Mouse (Mus musculus): Measurements from ENCODE around the gene Glce. TPM values are rescaled to one million over a fixed set of nuclear protein-coding genes. Genes with fewer than 3 reads are reported as not detected.

Gene Glce
- polyA plus RNA-seq, 1 experiment from 2014 or later: 21.9 TPM

DNA sequence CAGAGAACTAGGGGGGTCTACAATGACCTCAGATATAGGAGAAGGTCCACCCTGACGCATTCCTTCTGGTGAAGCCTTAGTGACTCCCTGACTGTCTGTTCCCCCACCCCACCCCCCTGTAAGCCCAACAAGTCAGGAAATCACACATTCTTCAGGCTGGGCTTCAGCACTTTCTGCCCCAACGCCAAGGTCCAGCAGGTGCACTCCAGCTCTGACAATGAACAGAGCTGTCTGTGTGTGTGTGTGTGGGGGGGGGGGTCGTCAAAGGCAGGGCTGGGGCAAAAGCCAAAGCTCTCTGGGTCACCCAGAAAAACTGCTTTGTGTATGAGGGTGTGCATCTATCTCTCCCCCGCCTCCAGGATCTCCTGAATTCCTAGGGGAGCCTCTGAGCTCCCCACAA is 98.6 kb downstream of the Glce start:
- no peak overlapping the region for H3K27ac ChIP-seq
- H3K36me3 ChIP-seq: no peaks in the 10 kb centered on the region
- no peaks in the 10 kb centered on the region for H3K9me3 ChIP-seq
- H3K9ac ChIP-seq: no peak overlapping the region
- H3K4me1 ChIP-seq: peaks cover 14% of the 10 kb centered on the region
- no peak overlapping the region for H3K4me2 ChIP-seq
- no peak for ATAC-seq (ENCODE audit: borderline replicate concordance, extremely low read depth, low FRiP score, low TSS enrichment)
- 30% methylated on average over 4 of the region's 4 CpGs for WGBS
- H3K4me3 ChIP-seq: no peak overlapping the region
- H3K27me3 ChIP-seq: peaks cover 19% of the 10 kb centered on the region

GRCm38 (mm10) chr9:62022961-62023680 is 99.3 kb downstream of the Glce start:
- Histone ChIP-seq H3K36me3 (no peaks in the 10 kb centered on the region), H3K4me3 (no peak overlapping the region), H3K27me3 (peaks cover 19% of the 10 kb centered on the region), H3K9ac (no peak overlapping the region), H3K4me2 (no peak overlapping the region), H3K27ac (no peak overlapping the region), H3K9me3 (no peaks in the 10 kb centered on the region), H3K4me1 (peaks cover 14% of the 10 kb centered on the region)
- WGBS: 73% methylated on average over 6 of the region's 6 CpGs
- ATAC-seq (ENCODE audit: borderline replicate concordance, extremely low read depth, low FRiP score, low TSS enrichment): no peak

GRCm38 (mm10) chr9:62021583-62022120 is 100.8 kb downstream of the Glce start:
- Histone ChIP-seq H3K4me3 (no peak overlapping the region), H3K27me3 (peaks cover 11% of the 10 kb centered on the region), H3K4me2 (no peak overlapping the region), H3K36me3 (no peaks in the 10 kb centered on the region), H3K9ac (no peak overlapping the region), H3K4me1 (peaks cover 7% of the 10 kb centered on the region), H3K9me3 (no peaks in the 10 kb centered on the region), H3K27ac (no peak overlapping the region)
- WGBS: 45% methylated on average over 7 of the region's 7 CpGs
- no peak for ATAC-seq (ENCODE audit: borderline replicate concordance, extremely low read depth, low FRiP score, low TSS enrichment)

DNA sequence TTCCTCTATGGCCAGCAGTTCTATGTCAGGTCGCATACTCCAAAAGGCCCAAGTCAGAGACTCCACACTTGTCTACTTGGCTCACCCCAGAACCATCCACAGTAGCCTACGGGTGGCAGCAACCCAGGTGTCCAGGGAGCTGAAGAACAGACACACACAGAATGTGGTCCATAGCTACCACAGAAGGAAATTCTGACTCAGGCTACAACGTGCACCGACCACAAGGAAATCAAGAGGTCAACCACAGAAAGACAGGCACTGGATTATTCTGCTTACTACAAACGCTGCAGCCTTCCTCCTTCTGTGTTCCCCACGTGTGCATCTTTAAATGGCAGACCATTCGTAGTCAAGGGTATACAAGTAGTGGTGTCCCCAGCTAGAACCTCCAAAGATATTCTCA is 102.2 kb downstream of the Glce start:
- WGBS: 73% methylated on average over 7 of the region's 7 CpGs
- Histone ChIP-seq H3K36me3 (no peaks in the 10 kb centered on the region), H3K9me3 (no peaks in the 10 kb centered on the region), H3K27me3 (peaks cover 3% of the 10 kb centered on the region; the same call in 1 of the 2 replicates), H3K27ac (no peak overlapping the region), H3K4me1 (no peaks in the 10 kb centered on the region), H3K4me2 (no peak overlapping the region), H3K9ac (no peak overlapping the region), H3K4me3 (no peak overlapping the region)
- ATAC-seq (ENCODE audit: borderline replicate concordance, extremely low read depth, low FRiP score, low TSS enrichment): no peak

GRCm38 (mm10) chr9:62018229-62019093 is 104.0 kb downstream of the Glce start:
- WGBS: 34% methylated on average over 14 of the region's 14 CpGs

DNA sequence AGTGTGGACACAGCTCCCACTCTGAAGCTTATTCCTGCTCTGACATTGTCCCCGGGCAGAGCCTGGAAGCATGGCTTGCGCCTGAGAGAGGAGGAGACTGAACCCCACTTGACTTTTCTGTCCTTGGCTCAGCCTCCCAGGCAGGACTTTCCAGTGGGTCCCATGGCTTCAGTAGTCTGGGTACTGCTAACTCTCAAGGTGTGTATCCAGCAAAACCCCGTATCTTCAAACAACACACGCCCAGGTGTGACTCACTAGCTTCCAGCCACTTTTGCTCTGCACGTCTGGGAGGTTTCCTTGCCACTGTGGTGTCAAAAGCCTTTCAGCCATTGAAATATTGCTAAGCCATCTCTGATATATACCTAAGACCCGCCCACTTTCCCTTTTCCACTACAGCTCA is 105.1 kb downstream of the Glce start:
- no peaks in the 10 kb centered on the region for H3K27me3 ChIP-seq
- 64% methylated on average over 6 of the region's 6 CpGs for WGBS
- H3K27ac ChIP-seq: no peak overlapping the region
- H3K4me2 ChIP-seq: no peak overlapping the region
- H3K9ac ChIP-seq: no peak overlapping the region
- no peaks in the 10 kb centered on the region for H3K36me3 ChIP-seq
- no peaks in the 10 kb centered on the region; the same call in 1 of the 2 replicates for H3K4me1 ChIP-seq
- H3K9me3 ChIP-seq: no peaks in the 10 kb centered on the region
- no peak for ATAC-seq (ENCODE audit: borderline replicate concordance, extremely low read depth, low FRiP score, low TSS enrichment)
- no peak overlapping the region for H3K4me3 ChIP-seq

More at GRCm38 (mm10) chr9:62018229-62019093, 104.0 kb downstream of the Glce start:
- Histone ChIP-seq H3K9ac (no peak overlapping the region), H3K4me3 (no peak overlapping the region), H3K4me1 (no peaks in the 10 kb centered on the region), H3K36me3 (no peaks in the 10 kb centered on the region), H3K4me2 (no peak overlapping the region), H3K27ac (no peak overlapping the region), H3K27me3 (no peaks in the 10 kb centered on the region), H3K9me3 (no peaks in the 10 kb centered on the region)
- no peak for ATAC-seq (ENCODE audit: borderline replicate concordance, extremely low read depth, low FRiP score, low TSS enrichment)

- no peak for ATAC-seq (ENCODE audit: borderline replicate concordance, extremely low read depth, low FRiP score, low TSS enrichment)
- no peak overlapping the region for H3K4me3 ChIP-seq
Observed at GRCm38 (mm10) chr9:62015504-62015903, 107.0 kb downstream of the Glce start.

DNA sequence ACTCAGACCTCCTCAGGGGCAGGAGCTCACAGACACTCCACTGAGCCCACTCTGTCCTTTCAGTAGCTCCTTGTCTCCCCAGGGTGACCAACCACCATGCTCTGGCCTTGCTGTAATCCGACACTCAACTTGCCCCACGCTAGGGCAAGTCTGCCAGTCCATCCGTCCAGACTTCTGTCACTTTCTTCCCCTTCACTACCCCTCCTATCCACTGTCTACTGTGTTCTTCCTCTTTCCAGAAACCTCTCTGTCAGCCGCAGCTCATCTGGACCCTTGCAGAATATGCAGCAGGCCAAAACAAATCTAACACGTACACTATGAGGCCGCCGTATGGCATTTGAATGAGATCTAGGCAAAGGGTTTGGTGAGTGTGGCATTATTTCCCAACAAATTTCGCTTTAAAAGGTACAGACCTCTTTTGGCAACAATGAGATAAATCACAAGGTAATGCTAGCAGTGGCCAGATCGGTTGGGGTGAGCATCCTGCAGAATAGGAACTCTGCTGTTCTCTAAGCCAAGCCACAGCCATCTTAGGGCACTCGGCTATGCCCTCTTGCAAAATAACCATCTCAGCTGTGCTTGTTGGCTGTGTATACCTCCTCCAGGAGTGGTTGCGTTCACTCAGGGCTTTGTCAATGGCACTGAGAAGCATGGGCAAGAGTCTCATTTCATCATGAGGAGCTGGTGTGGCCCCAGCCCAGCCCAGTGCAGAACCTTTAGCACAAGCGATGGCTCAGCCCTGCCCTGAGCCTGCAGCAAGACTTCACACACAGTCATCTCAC is 108.9 kb downstream of the Glce start:
- H3K9me3 ChIP-seq: no peaks in the 10 kb centered on the region
- no peak overlapping the region for H3K4me2 ChIP-seq
- 55% methylated on average over 12 of the region's 12 CpGs for WGBS
- no peak overlapping the region for H3K27ac ChIP-seq
- ATAC-seq (ENCODE audit: borderline replicate concordance, extremely low read depth, low FRiP score, low TSS enrichment): no peak
- H3K9ac ChIP-seq: no peak overlapping the region
- peaks cover 4% of the 10 kb centered on the region; the same call in 1 of the 2 replicates for H3K4me1 ChIP-seq
- H3K36me3 ChIP-seq: no peaks in the 10 kb centered on the region
- H3K27me3 ChIP-seq: no peaks in the 10 kb centered on the region
- no peak overlapping the region for H3K4me3 ChIP-seq

More at GRCm38 (mm10) chr9:62015504-62015903, 107.0 kb downstream of the Glce start:
- Histone ChIP-seq H3K9ac (no peak overlapping the region), H3K27me3 (no peaks in the 10 kb centered on the region), H3K9me3 (no peaks in the 10 kb centered on the region), H3K4me1 (no peaks in the 10 kb centered on the region; the same call in 1 of the 2 replicates), H3K4me2 (no peak overlapping the region), H3K36me3 (no peaks in the 10 kb centered on the region), H3K27ac (no peak overlapping the region)
- WGBS: 51% methylated on average over 3 of the region's 3 CpGs

- H3K4me3 ChIP-seq: no peak overlapping the region
- no peaks in the 10 kb centered on the region for H3K36me3 ChIP-seq
- no peak overlapping the region for H3K4me2 ChIP-seq
- 0 out of 2 replicates have a peak overlapping the region, but pooled peaks have one; percentile 42 for H3K27ac ChIP-seq
- no peaks in the 10 kb centered on the region for H3K9me3 ChIP-seq
- no peaks in the 10 kb centered on the region for H3K27me3 ChIP-seq
- no peak overlapping the region for H3K9ac ChIP-seq
- 61% methylated on average over 5 of the region's 5 CpGs for WGBS
- H3K4me1 ChIP-seq: peaks cover 38% of the 10 kb centered on the region
- ATAC-seq (ENCODE audit: borderline replicate concordance, extremely low read depth, low FRiP score, low TSS enrichment): no peak
Observed at GRCm38 (mm10) chr9:62008360-62008759, 114.1 kb downstream of the Glce start.
